Mouse (Mus musculus): ENCODE data around the gene Cbl. TPM values are rescaled to one million over a fixed set of nuclear protein-coding genes. Genes with fewer than 3 reads are reported as not detected.

The Cbl gene
- polyA plus RNA-seq, 1 experiment from 2014 or later, result 19.2 TPM

DNA sequence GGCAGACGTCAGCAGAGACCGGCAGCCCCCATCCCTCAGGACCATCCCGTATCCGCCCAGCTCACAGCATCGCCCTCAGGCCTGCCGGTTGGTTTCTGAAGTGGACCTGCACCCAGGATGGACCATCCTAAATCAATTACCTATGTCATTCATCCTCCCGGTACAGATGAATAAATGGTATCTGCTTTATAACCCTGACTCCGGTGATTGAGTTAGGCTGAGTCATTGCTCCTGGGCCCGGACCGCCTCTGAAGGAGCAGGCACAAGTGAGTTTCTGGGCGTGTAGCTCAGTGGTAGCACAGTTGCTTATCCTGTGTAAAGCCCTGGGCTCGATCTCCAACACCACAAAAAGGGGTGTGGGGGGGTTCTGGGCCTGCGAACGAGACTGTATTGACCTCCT lies 27.5 kb upstream of the Cbl start:
- Histone ChIP-seq H3K36me3 (ENCODE audit: control insufficient read depth, insufficient read depth, low read length) (no peaks in the 10 kb centered on the region), H3K4me3 (ENCODE audit: low read depth, low read length) (no peak overlapping the region), H3K4me2 (ENCODE audit: low read depth, severe bottlenecking) (no peak overlapping the region), H3K27ac (replicated peaks; ENCODE audit: low read depth, low read length) (no peak overlapping the region), H3K9me3 (ENCODE audit: control insufficient read depth, low read length) (no peaks in the 10 kb centered on the region), H3K27me3 (ENCODE audit: control insufficient read depth, insufficient read depth, low read length) (no peaks in the 10 kb centered on the region), H3K4me1 (ENCODE audit: control insufficient read depth, insufficient read depth, low read length) (no peaks in the 10 kb centered on the region), H3K9ac (ENCODE audit: low read length) (no peak overlapping the region)
- DNase-seq (ENCODE audit: low spot score) (no peak), ATAC-seq (ENCODE audit: insufficient number of reproducible peaks, low FRiP score, low TSS enrichment, low read depth) (no peak)
- WGBS, result 84% methylated on average over 14 of the region's 14 CpGs

DNA sequence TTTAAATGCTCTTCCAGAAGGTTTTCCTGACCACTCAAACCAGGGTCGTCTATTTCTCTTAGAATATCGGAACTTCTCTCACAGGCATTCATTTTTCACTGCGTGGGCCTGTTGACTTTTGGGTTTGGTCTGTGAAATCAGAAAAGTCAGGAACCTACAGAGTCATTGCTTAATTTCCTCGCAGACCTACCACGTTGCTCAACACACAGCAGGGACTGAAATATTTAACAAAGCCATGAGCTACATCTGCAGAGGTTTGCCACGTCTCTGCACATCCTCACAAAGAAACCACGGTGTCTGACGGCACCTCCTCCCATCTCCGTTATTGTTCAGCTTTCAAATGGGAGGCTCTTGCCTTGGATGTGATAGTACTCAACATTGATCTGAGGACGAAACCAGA lies 25.2 kb upstream of the Cbl start:
- ATAC-seq (ENCODE audit: insufficient number of reproducible peaks, low FRiP score, low TSS enrichment, low read depth) (no peak), DNase-seq (ENCODE audit: low spot score) (no peak)
- H3K27ac ChIP-seq (replicated peaks; ENCODE audit: low read depth, low read length), result no peak overlapping the region
- H3K36me3 ChIP-seq (ENCODE audit: control insufficient read depth, insufficient read depth, low read length), result no peaks in the 10 kb centered on the region
- H3K4me2 ChIP-seq (ENCODE audit: low read depth, severe bottlenecking), result no peak overlapping the region
- no peak overlapping the region for H3K9ac ChIP-seq (ENCODE audit: low read length)
- no peaks in the 10 kb centered on the region for H3K27me3 ChIP-seq (ENCODE audit: control insufficient read depth, insufficient read depth, low read length)
- H3K9me3 ChIP-seq (ENCODE audit: control insufficient read depth, low read length), result no peaks in the 10 kb centered on the region
- WGBS, result 87% methylated on average over 10 of the region's 10 CpGs
- peaks cover 12% of the 10 kb centered on the region for H3K4me1 ChIP-seq (ENCODE audit: control insufficient read depth, insufficient read depth, low read length)
- no peak overlapping the region for H3K4me3 ChIP-seq (ENCODE audit: low read depth, low read length)

DNA sequence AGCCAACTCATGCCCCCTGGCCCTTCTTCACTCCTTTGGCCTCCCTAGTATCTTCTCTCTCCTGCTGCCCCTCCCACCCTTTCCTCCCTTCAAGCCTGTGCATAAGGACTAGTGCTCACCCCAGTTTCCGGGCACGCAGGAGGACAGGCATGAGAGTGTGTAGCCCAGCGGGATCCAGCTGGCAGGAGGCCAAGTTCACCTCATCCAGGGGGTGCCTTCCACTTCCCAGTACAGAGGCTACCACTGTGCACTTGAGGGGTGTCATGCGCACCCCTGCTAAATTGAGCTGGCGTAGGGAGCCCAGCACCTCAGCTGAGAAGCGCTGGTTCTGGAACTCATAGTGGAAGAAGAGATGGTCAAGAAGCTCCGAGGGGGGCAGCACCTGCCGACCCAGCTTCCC lies 22.4 kb upstream of the Cbl start:
- no peak overlapping the region for H3K9ac ChIP-seq (ENCODE audit: low read length)
- no peaks in the 10 kb centered on the region for H3K9me3 ChIP-seq (ENCODE audit: control insufficient read depth, low read length)
- no peaks in the 10 kb centered on the region for H3K36me3 ChIP-seq (ENCODE audit: control insufficient read depth, insufficient read depth, low read length)
- ATAC-seq (ENCODE audit: insufficient number of reproducible peaks, low FRiP score, low TSS enrichment, low read depth) (no peak), DNase-seq (ENCODE audit: low spot score) (no peak)
- 87% methylated on average over 8 of the region's 8 CpGs for WGBS
- peaks cover 15% of the 10 kb centered on the region for H3K4me1 ChIP-seq (ENCODE audit: control insufficient read depth, insufficient read depth, low read length)
- H3K4me2 ChIP-seq (ENCODE audit: low read depth, severe bottlenecking), result no peak overlapping the region
- no peak overlapping the region for H3K4me3 ChIP-seq (ENCODE audit: low read depth, low read length)
- H3K27ac ChIP-seq (replicated peaks; ENCODE audit: low read depth, low read length), result no peak overlapping the region
- H3K27me3 ChIP-seq (ENCODE audit: control insufficient read depth, insufficient read depth, low read length), result no peaks in the 10 kb centered on the region

DNA sequence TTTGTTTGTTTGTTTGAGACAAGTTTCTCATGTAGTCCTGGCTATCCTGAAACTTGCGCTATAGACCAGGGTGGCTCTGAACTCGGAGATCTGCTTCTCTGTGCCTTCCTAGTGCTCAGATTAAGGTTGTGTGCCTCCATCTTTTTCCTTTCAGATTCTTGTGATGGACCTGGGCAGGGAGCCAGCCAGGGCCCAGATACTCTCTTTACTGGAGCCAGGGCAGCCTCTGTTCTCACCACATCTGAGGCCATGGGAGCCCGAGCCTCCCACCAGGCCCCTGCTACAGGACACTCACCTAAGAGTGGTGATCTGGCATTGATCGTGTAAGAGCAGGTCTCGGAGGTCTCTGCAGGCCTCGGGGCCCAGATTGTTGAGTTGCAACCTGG lies 21.3 kb upstream of the Cbl start:
- H3K27ac ChIP-seq (replicated peaks; ENCODE audit: low read depth, low read length), result peak overlapping the region; percentile 76; the same call in 1 of the 2 replicates
- no peak for DNase-seq (ENCODE audit: low spot score)
- H3K9me3 ChIP-seq (ENCODE audit: control insufficient read depth, low read length), result no peaks in the 10 kb centered on the region
- WGBS, result 56% methylated on average over 6 of the region's 6 CpGs
- H3K36me3 ChIP-seq (ENCODE audit: control insufficient read depth, insufficient read depth, low read length), result no peaks in the 10 kb centered on the region
- H3K9ac ChIP-seq (ENCODE audit: low read length), result no peak overlapping the region
- no peak overlapping the region for H3K4me2 ChIP-seq (ENCODE audit: low read depth, severe bottlenecking)
- no peaks in the 10 kb centered on the region for H3K27me3 ChIP-seq (ENCODE audit: control insufficient read depth, insufficient read depth, low read length)
- no peak overlapping the region for H3K4me3 ChIP-seq (ENCODE audit: low read depth, low read length)
- ATAC-seq (ENCODE audit: insufficient number of reproducible peaks, low FRiP score, low TSS enrichment, low read depth), result no peak
- H3K4me1 ChIP-seq (ENCODE audit: control insufficient read depth, insufficient read depth, low read length), result peaks cover 15% of the 10 kb centered on the region

DNA sequence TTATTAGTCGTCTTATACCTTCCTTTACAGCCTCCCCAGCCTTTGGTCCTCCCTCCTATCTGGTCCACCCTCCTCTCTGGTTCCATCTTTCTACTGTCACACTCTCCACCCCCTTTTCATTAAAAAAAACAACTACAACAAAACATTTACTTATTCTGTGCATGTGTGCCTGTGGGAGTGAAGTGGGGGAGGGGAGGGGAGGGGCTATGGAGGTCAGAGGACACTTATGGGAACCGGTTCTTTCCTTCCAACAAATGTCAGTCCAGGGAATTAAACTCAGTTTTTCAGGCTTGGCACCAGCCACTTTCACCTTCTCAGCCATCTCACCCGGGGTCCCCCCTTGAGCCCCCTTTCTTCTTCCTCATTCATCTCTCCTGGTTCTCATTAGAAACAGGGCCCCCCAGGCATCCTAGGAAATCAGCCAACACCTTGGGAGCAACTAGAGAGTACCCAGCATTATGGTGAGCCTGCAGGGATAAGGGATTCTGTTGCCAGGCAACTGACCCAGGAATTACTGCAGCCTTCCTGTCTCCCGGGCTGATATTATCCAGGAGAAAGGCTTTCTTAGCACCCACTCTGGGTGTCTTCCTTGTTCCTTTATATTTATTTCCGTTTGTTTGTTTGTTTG lies 20.8 kb upstream of the Cbl start:
- WGBS, result 11% methylated on average over 5 of the region's 5 CpGs
- DNase-seq (ENCODE audit: low spot score) (peak; percentile 59), ATAC-seq (ENCODE audit: insufficient number of reproducible peaks, low FRiP score, low TSS enrichment, low read depth) (no peak)
- H3K9ac ChIP-seq (ENCODE audit: low read length), result no peak overlapping the region
- H3K36me3 ChIP-seq (ENCODE audit: control insufficient read depth, insufficient read depth, low read length), result no peaks in the 10 kb centered on the region
- peak overlapping the region; percentile 76; the same call in 1 of the 2 replicates for H3K27ac ChIP-seq (replicated peaks; ENCODE audit: low read depth, low read length)
- H3K4me1 ChIP-seq (ENCODE audit: control insufficient read depth, insufficient read depth, low read length), result peaks cover 15% of the 10 kb centered on the region
- H3K9me3 ChIP-seq (ENCODE audit: control insufficient read depth, low read length), result no peaks in the 10 kb centered on the region
- H3K27me3 ChIP-seq (ENCODE audit: control insufficient read depth, insufficient read depth, low read length), result no peaks in the 10 kb centered on the region
- no peak overlapping the region for H3K4me3 ChIP-seq (ENCODE audit: low read depth, low read length)
- no peak overlapping the region; the same call in 1 of the 2 replicates for H3K4me2 ChIP-seq (ENCODE audit: low read depth, severe bottlenecking)

DNA sequence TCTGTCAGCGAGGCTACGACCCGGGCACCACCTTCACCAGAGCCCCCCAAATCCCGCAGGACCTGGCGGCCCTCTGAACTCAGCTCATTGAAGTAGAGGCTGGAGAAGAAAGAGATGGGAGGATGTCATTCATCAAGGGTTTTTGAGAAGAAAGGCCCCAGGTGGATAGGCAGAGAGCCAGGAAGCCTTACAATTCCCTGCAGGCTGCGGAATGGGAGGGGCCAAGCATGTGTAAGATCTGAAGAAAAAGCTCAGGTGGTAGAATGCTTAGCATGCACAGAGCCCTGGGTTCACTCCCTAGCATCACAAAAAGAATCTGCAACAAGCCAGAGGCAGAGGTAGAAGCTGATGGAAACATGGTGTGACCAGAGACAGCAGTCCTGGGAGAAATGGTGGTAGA lies 19.6 kb upstream of the Cbl start:
- no peak overlapping the region for H3K27ac ChIP-seq (replicated peaks; ENCODE audit: low read depth, low read length)
- no peaks in the 10 kb centered on the region for H3K27me3 ChIP-seq (ENCODE audit: control insufficient read depth, insufficient read depth, low read length)
- WGBS, result 81% methylated on average over 6 of the region's 6 CpGs
- H3K4me2 ChIP-seq (ENCODE audit: low read depth, severe bottlenecking), result no peak overlapping the region
- ATAC-seq (ENCODE audit: insufficient number of reproducible peaks, low FRiP score, low TSS enrichment, low read depth) (no peak), DNase-seq (ENCODE audit: low spot score) (no peak)
- peaks cover 15% of the 10 kb centered on the region for H3K4me1 ChIP-seq (ENCODE audit: control insufficient read depth, insufficient read depth, low read length)
- no peaks in the 10 kb centered on the region for H3K36me3 ChIP-seq (ENCODE audit: control insufficient read depth, insufficient read depth, low read length)
- H3K4me3 ChIP-seq (ENCODE audit: low read depth, low read length), result no peak overlapping the region
- no peak overlapping the region for H3K9ac ChIP-seq (ENCODE audit: low read length)
- H3K9me3 ChIP-seq (ENCODE audit: control insufficient read depth, low read length), result no peaks in the 10 kb centered on the region

DNA sequence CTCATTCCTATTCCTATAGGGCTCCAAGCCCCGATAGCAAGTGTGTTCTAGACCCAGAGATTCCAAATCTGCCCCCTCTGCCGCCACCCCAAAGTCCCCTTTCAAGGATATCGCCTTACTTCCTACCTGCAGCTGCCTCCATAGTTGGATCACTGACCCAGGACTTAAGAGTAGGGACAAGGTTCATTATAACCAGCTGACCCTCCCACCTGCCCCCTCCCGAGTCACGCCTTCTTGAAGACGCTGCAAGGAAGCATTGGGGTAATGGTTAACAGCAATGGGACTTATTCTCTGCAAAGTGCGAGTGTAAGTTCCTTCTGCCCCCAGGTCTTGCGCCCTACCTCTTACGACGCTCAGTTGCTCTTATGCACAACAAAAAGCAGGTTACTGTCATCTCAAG lies 17.5 kb upstream of the Cbl start, which contains the start of gene Pdzd3:
Pdzd3 (minus strand) TSS at position 158 of the 400 bp plus-strand sequence.
- H3K4me1 ChIP-seq (ENCODE audit: control insufficient read depth, insufficient read depth, low read length), result peaks cover 15% of the 10 kb centered on the region
- no peak within 1 kb of the TSS for H3K4me3 ChIP-seq (ENCODE audit: low read depth, low read length)
- no peak within 1 kb of the TSS for H3K27ac ChIP-seq (replicated peaks; ENCODE audit: low read depth, low read length)
- ATAC-seq (ENCODE audit: insufficient number of reproducible peaks, low FRiP score, low TSS enrichment, low read depth), result no peak
- no peaks in the 10 kb centered on the region for H3K27me3 ChIP-seq (ENCODE audit: control insufficient read depth, insufficient read depth, low read length)
- no peak within 1 kb of the TSS for H3K4me2 ChIP-seq (ENCODE audit: low read depth, severe bottlenecking)
- DNase-seq (ENCODE audit: low spot score), result no peak
- no peaks in the 10 kb centered on the region for H3K9me3 ChIP-seq (ENCODE audit: control insufficient read depth, low read length)
- H3K9ac ChIP-seq (ENCODE audit: low read length), result no peak within 1 kb of the TSS
- no peaks in the 10 kb centered on the region for H3K36me3 ChIP-seq (ENCODE audit: control insufficient read depth, insufficient read depth, low read length)
- WGBS, result 80% methylated on average over 10 of the region's 10 CpGs

DNA sequence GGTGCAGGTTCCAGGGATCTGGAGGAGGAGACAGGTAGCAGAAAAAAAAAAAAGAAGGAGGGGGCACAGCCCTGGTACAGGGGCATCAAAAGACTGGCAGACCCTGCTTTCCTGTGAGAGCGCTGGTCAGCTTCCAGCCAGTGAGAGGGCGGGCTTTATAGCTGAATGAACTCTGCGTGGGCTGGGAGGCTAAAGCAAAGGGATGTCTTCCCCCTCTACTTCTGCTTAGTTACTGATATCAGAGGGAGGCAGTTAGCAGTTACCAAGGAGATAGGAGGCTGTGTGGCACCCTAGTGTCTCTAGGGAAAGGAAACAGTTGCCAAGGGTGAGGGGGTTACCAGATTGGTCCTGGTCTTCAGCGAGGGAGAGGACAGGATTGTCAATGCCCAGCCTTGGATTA lies 16.6 kb upstream of the Cbl start:
- WGBS, result 65% methylated on average over 4 of the region's 4 CpGs
- H3K4me1 ChIP-seq (ENCODE audit: control insufficient read depth, insufficient read depth, low read length), result peaks cover 13% of the 10 kb centered on the region
- H3K4me3 ChIP-seq (ENCODE audit: low read depth, low read length), result no peak overlapping the region
- no peak for ATAC-seq (ENCODE audit: insufficient number of reproducible peaks, low FRiP score, low TSS enrichment, low read depth)
- H3K9me3 ChIP-seq (ENCODE audit: control insufficient read depth, low read length), result no peaks in the 10 kb centered on the region
- H3K36me3 ChIP-seq (ENCODE audit: control insufficient read depth, insufficient read depth, low read length), result no peaks in the 10 kb centered on the region
- no peak overlapping the region for H3K9ac ChIP-seq (ENCODE audit: low read length)
- no peak overlapping the region for H3K27ac ChIP-seq (replicated peaks; ENCODE audit: low read depth, low read length)
- no peak overlapping the region for H3K4me2 ChIP-seq (ENCODE audit: low read depth, severe bottlenecking)
- no peaks in the 10 kb centered on the region for H3K27me3 ChIP-seq (ENCODE audit: control insufficient read depth, insufficient read depth, low read length)
- DNase-seq (ENCODE audit: low spot score), result no peak

Measured in limb, embryonic 11.5 days (tissue).